Mouse (Mus musculus): ENCODE measurements around the gene Lrp6. TPM values are rescaled to one million over a fixed set of nuclear protein-coding genes. Genes with fewer than 3 reads are reported as not detected.

Gene Lrp6
- 22.1 TPM for polyA plus RNA-seq (2017; shearing (Covaris generic))

GRCm38 (mm10) chr6:134566818-134567485, at the start of gene Lrp6:
Lrp6 (minus strand) TSS chr6:134566965.

Other genes with a start within 250 kb of the Lrp6 start
- 0.84 TPM for gene Bcl2l14, start 170.6 kb downstream of the Lrp6 start, polyA plus RNA-seq (2017; shearing (Covaris generic))
- gene Mansc1, start 65.5 kb upstream of the Lrp6 start, polyA plus RNA-seq (2017; shearing (Covaris generic)) = 1.4 TPM
- 18.6 TPM for gene Borcs5, start 72.5 kb upstream of the Lrp6 start, polyA plus RNA-seq (2017; shearing (Covaris generic))
- 13.3 TPM for gene Dusp16, start 225.7 kb upstream of the Lrp6 start, polyA plus RNA-seq (2017; shearing (Covaris generic))